Mouse (Mus musculus): ENCODE data around the gene Micu2. TPM values are rescaled to one million over a fixed set of nuclear protein-coding genes. Genes with fewer than 3 reads are reported as not detected.
A peak's percentile ranks its signal among the peaks of the same experiment; 100 is the strongest.
"Not testable (repeated sequence)": the region's sequence is repeated elsewhere in the genome, so short reads cannot be mapped to it uniquely, and the experiment has no call there.

Gene Micu2
- polyA plus RNA-seq, 1 experiment from 2014 or later = 71.9 TPM

- WGBS = 82% methylated on average over 4 of the region's 4 CpGs
- no peaks in the 10 kb centered on the region for H3K9me3 ChIP-seq
- H3K9ac ChIP-seq (replicated peaks) = no peak overlapping the region
- H3K4me1 ChIP-seq = peaks cover 5% of the 10 kb centered on the region; the same call in 1 of the 2 replicates
- H3K4me2 ChIP-seq (replicated peaks) = no peak overlapping the region
- H3K27me3 ChIP-seq = no peaks in the 10 kb centered on the region
- 0 out of 2 replicates have a peak, but pooled peaks have one; percentile 50 for ATAC-seq (replicated peaks)
- peaks cover 3% of the 10 kb centered on the region; the same call in 1 of the 2 replicates for H3K36me3 ChIP-seq
- no peak overlapping the region for H3K4me3 ChIP-seq
- no peak overlapping the region for H3K27ac ChIP-seq (replicated peaks)
These were observed 87.7 kb downstream of the Micu2 start for GRCm38 (mm10) chr14:57911316-57911715.

DNA sequence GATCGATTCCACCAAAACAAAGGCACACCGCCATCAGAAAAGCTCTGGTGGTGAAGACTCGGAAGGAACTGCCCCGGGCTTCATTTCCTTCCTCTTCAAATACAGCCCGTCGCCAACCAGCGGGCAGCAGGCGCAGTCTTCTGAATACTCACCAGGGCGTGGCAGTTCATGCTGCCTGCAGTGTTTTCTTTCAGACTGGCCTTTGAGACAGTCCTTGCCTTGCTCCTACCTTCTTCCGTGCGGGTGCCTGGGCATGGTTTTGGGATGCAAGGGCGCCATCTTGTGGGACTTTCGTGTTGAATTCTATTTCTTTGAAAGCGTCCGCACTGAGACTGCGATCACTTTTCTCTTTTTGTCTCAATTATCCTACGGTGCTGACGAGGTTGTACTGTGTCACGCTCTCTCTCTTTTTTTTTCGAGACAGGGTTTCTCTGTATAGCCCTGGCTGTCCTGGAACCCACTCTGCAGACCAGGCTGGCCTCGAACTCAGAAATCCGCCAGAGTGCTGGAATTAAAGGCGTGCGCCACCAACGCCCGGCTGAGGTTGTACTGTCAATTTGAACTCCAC, 88.5 kb downstream of the Micu2 start:
- Histone ChIP-seq H3K27ac (replicated peaks) (no peak overlapping the region), H3K9ac (replicated peaks) (peak overlapping the region; percentile 34), H3K4me2 (replicated peaks) (peak overlapping the region; percentile 44), H3K4me3 (peak overlapping the region; percentile 30), H3K27me3 (no peaks in the 10 kb centered on the region), H3K4me1 (peaks cover 5% of the 10 kb centered on the region; the same call in 1 of the 2 replicates), H3K9me3 (no peaks in the 10 kb centered on the region), H3K36me3 (no peaks in the 10 kb centered on the region)
- 18% methylated on average over 26 of the region's 26 CpGs for WGBS
- ATAC-seq (replicated peaks) = peak; percentile 91

GRCm38 (mm10) chr14:57909297-57909696, 89.8 kb downstream of the Micu2 start:
- 67% methylated on average over 5 of the region's 5 CpGs for WGBS
- Histone ChIP-seq H3K27ac (replicated peaks) (no peak overlapping the region), H3K27me3 (no peaks in the 10 kb centered on the region), H3K9me3 (no peaks in the 10 kb centered on the region), H3K9ac (replicated peaks) (no peak overlapping the region), H3K4me3 (no peak overlapping the region), H3K4me1 (peaks cover 5% of the 10 kb centered on the region; the same call in 1 of the 2 replicates), H3K4me2 (replicated peaks) (no peak overlapping the region), H3K36me3 (no peaks in the 10 kb centered on the region)
- no peak for ATAC-seq (replicated peaks)

- H3K27me3 ChIP-seq = no peaks in the 10 kb centered on the region
- 70% methylated on average over 2 of the region's 2 CpGs for WGBS
- no peak overlapping the region for H3K27ac ChIP-seq (replicated peaks)
- no peaks in the 10 kb centered on the region for H3K36me3 ChIP-seq
- ATAC-seq (replicated peaks) = no peak
- H3K9me3 ChIP-seq = no peaks in the 10 kb centered on the region
- no peak overlapping the region for H3K9ac ChIP-seq (replicated peaks)
- H3K4me3 ChIP-seq = no peak overlapping the region
- H3K4me2 ChIP-seq (replicated peaks) = no peak overlapping the region
- H3K4me1 ChIP-seq = peaks cover 5% of the 10 kb centered on the region; the same call in 1 of the 2 replicates
These were observed 90.6 kb downstream of the Micu2 start for GRCm38 (mm10) chr14:57908431-57908830.

- H3K4me1 ChIP-seq = no peaks in the 10 kb centered on the region
- H3K9ac ChIP-seq (replicated peaks) = no peak overlapping the region
- no peak for ATAC-seq (replicated peaks)
- no peaks in the 10 kb centered on the region for H3K9me3 ChIP-seq
- WGBS = 50% methylated on average over 1 of the region's 1 CpGs
- no peaks in the 10 kb centered on the region for H3K27me3 ChIP-seq
- no peak overlapping the region for H3K4me2 ChIP-seq (replicated peaks)
- H3K36me3 ChIP-seq = no peaks in the 10 kb centered on the region
- no peak overlapping the region for H3K27ac ChIP-seq (replicated peaks)
- no peak overlapping the region for H3K4me3 ChIP-seq
These were observed 97.1 kb downstream of the Micu2 start for GRCm38 (mm10) chr14:57901998-57902397.

DNA sequence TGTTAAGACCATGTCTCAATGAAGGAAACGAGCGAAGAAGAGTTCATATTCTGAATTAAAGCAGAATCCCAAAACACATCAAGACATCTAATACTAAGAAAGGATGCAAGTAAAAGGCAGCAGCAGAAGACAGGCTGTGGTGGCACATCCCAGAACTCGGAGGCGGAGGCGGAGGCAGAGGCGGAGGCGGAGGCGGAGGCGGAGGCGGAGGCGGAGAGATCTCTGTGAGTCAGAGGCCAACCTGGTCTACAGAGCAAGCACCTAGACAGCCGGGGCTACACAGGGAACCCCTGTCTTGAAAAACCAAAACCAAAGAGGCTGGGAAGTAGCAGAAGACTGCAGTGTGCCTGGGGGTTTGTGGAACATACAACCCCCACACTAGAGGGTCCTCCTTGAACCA, 102.2 kb downstream of the Micu2 start:
- no peaks in the 10 kb centered on the region for H3K27me3 ChIP-seq
- ATAC-seq (replicated peaks) = no peak
- no peak overlapping the region for H3K27ac ChIP-seq (replicated peaks)
- H3K9me3 ChIP-seq = no peaks in the 10 kb centered on the region
- 98% methylated on average over 12 of the region's 12 CpGs for WGBS
- no peak overlapping the region for H3K4me3 ChIP-seq
- no peak overlapping the region for H3K9ac ChIP-seq (replicated peaks)
- H3K36me3 ChIP-seq = no peaks in the 10 kb centered on the region
- no peak overlapping the region for H3K4me2 ChIP-seq (replicated peaks)
- H3K4me1 ChIP-seq = no peaks in the 10 kb centered on the region

DNA sequence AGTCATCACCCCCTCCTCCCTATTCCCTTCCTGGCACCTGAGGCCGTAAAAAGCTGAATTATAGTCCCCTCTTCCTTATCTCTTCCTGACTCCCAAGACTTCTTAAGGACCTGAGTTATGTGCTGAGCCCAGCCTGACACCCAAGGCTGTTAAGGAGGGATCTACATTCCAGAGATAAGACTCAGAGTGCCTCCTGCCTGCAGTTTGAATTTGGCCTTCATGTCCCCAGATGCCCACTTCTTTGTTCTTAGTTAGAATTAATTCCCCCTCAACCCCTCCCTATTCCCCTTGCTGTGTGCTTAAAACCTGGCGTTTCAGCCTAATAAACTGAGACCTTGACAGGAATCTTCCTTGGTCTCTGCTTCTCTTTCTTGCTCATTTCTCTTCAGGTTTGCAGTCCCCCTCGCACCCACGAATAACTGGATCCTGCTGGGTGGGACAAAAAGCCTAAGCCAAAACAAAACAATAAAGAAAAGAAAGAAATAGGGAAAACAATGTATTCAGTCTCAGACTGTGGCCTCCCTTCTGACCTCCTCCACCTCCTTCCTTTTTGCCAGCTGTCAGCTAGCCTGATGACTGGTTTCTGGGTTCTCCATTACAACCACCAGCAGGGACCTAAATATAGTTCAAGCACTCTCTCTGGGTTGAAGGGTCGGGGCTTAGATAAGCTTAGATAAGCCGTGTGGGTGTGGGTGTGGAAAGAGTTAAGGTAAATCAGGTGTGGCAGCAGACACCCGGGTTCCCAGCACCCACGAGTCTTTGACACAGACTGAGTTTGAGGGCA, 102.8 kb downstream of the Micu2 start:
- H3K9me3 ChIP-seq; H3K4me1 ChIP-seq; H3K27ac ChIP-seq (replicated peaks); H3K4me2 ChIP-seq (replicated peaks); H3K27me3 ChIP-seq; H3K9ac ChIP-seq (replicated peaks); H3K4me3 ChIP-seq; ATAC-seq (replicated peaks); H3K36me3 ChIP-seq: not testable (repeated sequence)
- 64% methylated on average over 8 of the region's 8 CpGs for WGBS

- ATAC-seq (replicated peaks) = no peak
- Histone ChIP-seq H3K27ac (replicated peaks) (no peak overlapping the region), H3K4me1 (no peaks in the 10 kb centered on the region), H3K27me3 (no peaks in the 10 kb centered on the region), H3K4me2 (replicated peaks) (no peak overlapping the region), H3K9ac (replicated peaks) (no peak overlapping the region), H3K36me3 (no peaks in the 10 kb centered on the region), H3K9me3 (no peaks in the 10 kb centered on the region), H3K4me3 (no peak overlapping the region)
- 91% methylated on average over 2 of the region's 2 CpGs for WGBS
These were observed 104.7 kb downstream of the Micu2 start for GRCm38 (mm10) chr14:57894346-57894745.

DNA sequence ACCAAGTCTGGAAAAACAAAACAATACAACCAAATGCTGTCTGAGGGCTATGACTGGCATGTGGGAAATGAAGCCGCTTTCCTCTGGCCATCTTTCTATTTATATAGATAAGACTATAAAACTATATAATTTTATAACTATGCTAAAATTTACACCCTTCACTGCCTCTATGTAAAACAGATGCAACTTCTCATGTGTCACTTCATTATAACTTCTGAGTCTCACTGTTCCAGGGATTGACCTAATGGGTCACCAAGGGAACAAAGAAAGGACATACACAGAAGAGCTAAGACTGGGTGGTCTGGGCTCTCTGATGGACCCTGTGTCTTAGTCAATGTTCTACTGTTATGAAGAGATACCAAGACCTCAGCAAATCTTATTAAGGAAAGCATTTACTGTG, 106.1 kb downstream of the Micu2 start:
- no peak for ATAC-seq (replicated peaks)
- no peak overlapping the region for H3K4me2 ChIP-seq (replicated peaks)
- WGBS = 100% methylated on average over 1 of the region's 1 CpGs
- no peaks in the 10 kb centered on the region for H3K27me3 ChIP-seq
- H3K4me3 ChIP-seq = no peak overlapping the region
- H3K27ac ChIP-seq (replicated peaks) = no peak overlapping the region
- H3K4me1 ChIP-seq = peaks cover 11% of the 10 kb centered on the region
- no peak overlapping the region for H3K9ac ChIP-seq (replicated peaks)
- no peaks in the 10 kb centered on the region for H3K36me3 ChIP-seq
- H3K9me3 ChIP-seq = no peaks in the 10 kb centered on the region

- Histone ChIP-seq H3K9me3 (no peaks in the 10 kb centered on the region), H3K4me3 (peak within 1 kb of the TSS; percentile 93), H3K27ac (replicated peaks) (peak within 1 kb of the TSS; percentile 85), H3K4me1 (peaks cover 22% of the 10 kb centered on the region), H3K4me2 (replicated peaks) (peak within 1 kb of the TSS; percentile 50), H3K36me3 (no peaks in the 10 kb centered on the region), H3K27me3 (no peaks in the 10 kb centered on the region), H3K9ac (replicated peaks) (peak within 1 kb of the TSS; percentile 88)
- peak; percentile 97 for ATAC-seq (replicated peaks)
- WGBS = 3% methylated on average over 63 of the region's 65 CpGs
These were observed 108.8 kb downstream of the Micu2 start, which contains the start of gene Zdhhc20 for GRCm38 (mm10) chr14:57890011-57890842. Gene Zdhhc20 (minus strand): TSS chr14:57890276.

GRCm38 (mm10) chr14:57889541-57890010, 109.5 kb downstream of the Micu2 start:
- Histone ChIP-seq H3K27me3 (no peaks in the 10 kb centered on the region), H3K4me1 (peaks cover 22% of the 10 kb centered on the region), H3K4me3 (peak overlapping the region; percentile 93), H3K9ac (replicated peaks) (peak overlapping the region; percentile 88), H3K4me2 (replicated peaks) (peak overlapping the region; percentile 50), H3K9me3 (no peaks in the 10 kb centered on the region), H3K36me3 (no peaks in the 10 kb centered on the region), H3K27ac (replicated peaks) (peak overlapping the region; percentile 85)
- ATAC-seq (replicated peaks) = peak; percentile 27
- under 1% methylated on average over 35 of the region's 37 CpGs for WGBS

- ATAC-seq (replicated peaks) = no peak
- H3K4me1 ChIP-seq = peaks cover 25% of the 10 kb centered on the region
- 77% methylated on average over 8 of the region's 8 CpGs for WGBS
- H3K27ac ChIP-seq (replicated peaks) = no peak overlapping the region
- no peak overlapping the region for H3K4me3 ChIP-seq
- no peak overlapping the region for H3K9ac ChIP-seq (replicated peaks)
- no peaks in the 10 kb centered on the region for H3K36me3 ChIP-seq
- H3K4me2 ChIP-seq (replicated peaks) = no peak overlapping the region
- no peaks in the 10 kb centered on the region for H3K27me3 ChIP-seq
- H3K9me3 ChIP-seq = no peaks in the 10 kb centered on the region
These were observed 111.9 kb downstream of the Micu2 start for GRCm38 (mm10) chr14:57887171-57887570.

Data from forebrain, embryonic 15.5 days (tissue).